Comparison of ENCODE assay signal across 8 mouse cellular contexts in genomic region chr5:148550393-148550792, GRCm38 (mm10). TPM values are rescaled to one million over a fixed set of nuclear protein-coding genes. Genes with fewer than 3 reads are reported as not detected.
DNase-seq lines count a peak whose midpoint lies in the region; ATAC-seq and TF ChIP-seq lines count a peak whose summit lies in the region.

No protein-coding gene starts in this region.

- peak; percentile 58 to 64 for DNase-seq in heart, adult 18-20 months
- DNase-seq in heart, postnatal 25 days (ENCODE audit: low spot score): no peak
- DNase-seq in MEL (ENCODE audit: low read depth, low spot score): peak; percentile 62
- no peak for DNase-seq in forebrain, embryonic 10.5 days (ENCODE audit: extremely low spot score, low spot score)
- no peak for DNase-seq in lung, adult 2 months
- DNase-seq in right cerebral cortex, postnatal 14 days: peak; percentile 32

- TF ChIP-seq CTCF in MEL (IDR thresholded peaks at IDR 0.05 in 2 of 3, conservative IDR thresholded peaks at IDR 0.05 in 1 of 3; ENCODE audit: control insufficient read depth in 1 of 3, insufficient read depth in 1 of 3, low read depth in 2 of 3, low read length in 3 of 3, poor library complexity in 1 of 3, severe bottlenecking in 1 of 3): no peak; a peak in 1 of 6 replicates
- TF ChIP-seq CTCF in lung, adult 2 months (IDR thresholded peaks at IDR 0.05; ENCODE audit: insufficient read depth, low read length): no peak

- no peaks in the 10 kb centered on the region for H3K9me3 ChIP-seq in MEL (replicated peaks; ENCODE audit: insufficient read depth, low read length)
- no peaks in the 10 kb centered on the region for H3K9me3 ChIP-seq in forebrain, embryonic 10.5 days
- H3K9me3 ChIP-seq in intestine, embryonic 15.5 days: no peaks in the 10 kb centered on the region

- 3% methylated on average over 6 of the region's 6 CpGs for WGBS in forebrain, embryonic 10.5 days
- 3% methylated on average over 6 of the region's 6 CpGs for WGBS in intestine, embryonic 15.5 days
- 4% methylated on average over 6 of the region's 6 CpGs for WGBS in lung, adult 2 months

- no peak for TF ChIP-seq RAD21 in MEL (IDR thresholded peaks at IDR 0.05; ENCODE audit: low read depth, low read length)

- no peak for ATAC-seq in intestine, embryonic 15.5 days
- no peak for ATAC-seq in erythroid progenitor cell, adult 5-6 weeks (replicated peaks; ENCODE audit: low FRiP score, poor library complexity, severe bottlenecking)

- H3K79me2 ChIP-seq in MEL (ENCODE audit: control insufficient read depth, insufficient read depth, low read length, poor library complexity): peaks cover 50% of the 10 kb centered on the region

- H3K4me3 ChIP-seq in MEL (ENCODE audit: control insufficient read depth in 1 of 2, insufficient read depth in 1 of 2, low read depth in 2 of 2, low read length in 2 of 2): peak overlapping the region; percentile 89 to 93
- peak overlapping the region; percentile 80 for H3K4me3 ChIP-seq in forebrain, embryonic 10.5 days
- H3K4me3 ChIP-seq in intestine, embryonic 15.5 days (replicated peaks): peak overlapping the region; percentile 75
- peak overlapping the region; percentile 93 for H3K4me3 ChIP-seq in lung, adult 2 months (replicated peaks; ENCODE audit: extremely low read depth, low read depth, low read length)

- peaks cover 0 to 32% of the 10 kb centered on the region in 2 experiments; a peak in 2 of 4 replicates for H3K36me3 ChIP-seq in MEL (ENCODE audit: control insufficient read depth in 1 of 2, insufficient read depth in 2 of 2, low read length in 2 of 2)
- H3K36me3 ChIP-seq in forebrain, embryonic 10.5 days (replicated peaks): no peaks in the 10 kb centered on the region
- no peaks in the 10 kb centered on the region for H3K36me3 ChIP-seq in intestine, embryonic 15.5 days

- H3K9ac ChIP-seq in MEL (ENCODE audit: control insufficient read depth, low read depth, low read length, poor library complexity, severe bottlenecking): peak overlapping the region; percentile 24; the same call in 1 of the 2 replicates
- peak overlapping the region; percentile 36 for H3K9ac ChIP-seq in intestine, embryonic 15.5 days

- intact Hi-C loops in heart, postnatal 25 days (cut with DNase I): loop anchor here (2.0 to 5.0 kb wide), 3 partner anchors 82 to 208 kb away; no protein-coding TSS in a partner anchor

- H3K27ac ChIP-seq in MEL (ENCODE audit: control insufficient read depth, low read depth, low read length): no peak overlapping the region
- H3K27ac ChIP-seq in forebrain, embryonic 10.5 days: no peak overlapping the region
- H3K27ac ChIP-seq in intestine, embryonic 15.5 days: no peak overlapping the region

- H3K27me3 ChIP-seq in MEL (ENCODE audit: control insufficient read depth in 1 of 2, insufficient read depth in 2 of 2, low read length in 2 of 2): no peaks in the 10 kb centered on the region
- peaks cover 22% of the 10 kb centered on the region for H3K27me3 ChIP-seq in forebrain, embryonic 10.5 days (ENCODE audit: poor library complexity, severe bottlenecking)
- H3K27me3 ChIP-seq in intestine, embryonic 15.5 days (replicated peaks): no peaks in the 10 kb centered on the region

- TF ChIP-seq EP300 in MEL (IDR thresholded peaks at IDR 0.05; ENCODE audit: low read depth in 1 of 2, low read length in 2 of 2): no peak

- peaks cover 13 to 37% of the 10 kb centered on the region in 2 experiments for H3K4me1 ChIP-seq in MEL (ENCODE audit: control insufficient read depth in 1 of 2, insufficient read depth in 2 of 2, low read length in 2 of 2)
- peaks cover 64% of the 10 kb centered on the region for H3K4me1 ChIP-seq in forebrain, embryonic 10.5 days
- peaks cover 19% of the 10 kb centered on the region for H3K4me1 ChIP-seq in intestine, embryonic 15.5 days (replicated peaks)
- H3K4me1 ChIP-seq in lung, adult 2 months (ENCODE audit: control insufficient read depth, insufficient read depth, low read length): peaks cover 28% of the 10 kb centered on the region

- TF ChIP-seq POLR2A in MEL (IDR thresholded peaks at IDR 0.05; ENCODE audit: control insufficient read depth in 1 of 2, insufficient read depth in 1 of 2, low read depth in 1 of 2, low read length in 2 of 2, poor library complexity in 1 of 2): no peak
- no peak for TF ChIP-seq POLR2A in lung, adult 2 months (IDR thresholded peaks at IDR 0.05; ENCODE audit: borderline replicate concordance, extremely low read depth, low read depth, low read length)

- peak overlapping the region; percentile 64 for H3K4me2 ChIP-seq in intestine, embryonic 15.5 days (replicated peaks)

TF ChIP-seq in MEL, 35 proteins besides CTCF, POLR2A, EP300 and RAD21:
- no peak for TF ChIP-seq ETS1 (IDR thresholded peaks at IDR 0.05; ENCODE audit: low read depth, low read length)
- TF ChIP-seq ELF1 (IDR thresholded peaks at IDR 0.05; ENCODE audit: low read depth, low read length): 0 out of 2 replicates have a peak, but pooled peaks have one; percentile 16
- TF ChIP-seq TBP (IDR thresholded peaks at IDR 0.05; ENCODE audit: low read depth, low read length): no peak
- no peak for TF ChIP-seq CHD2 (IDR thresholded peaks at IDR 0.05; ENCODE audit: low read length)
- no peak for TF ChIP-seq POLR2AphosphoS2 (IDR thresholded peaks at IDR 0.05; ENCODE audit: low read length)
- TF ChIP-seq TAL1 (IDR thresholded peaks at IDR 0.05; ENCODE audit: low read length): no peak
- TF ChIP-seq HCFC1 (IDR thresholded peaks at IDR 0.05; ENCODE audit: low read depth, low read length): no peak
- no peak for TF ChIP-seq USF1 (IDR thresholded peaks at IDR 0.05; ENCODE audit: low read depth, low read length)

RNA-seq across cellular contexts. Expression of gene Ubl3, which starts 2.2 kb away (rescaled TPM):
- 100 to 1,000 TPM; 103 to 108 TPM for total RNA-seq in heart, adult 18-20 months (2021)
- 10 to 100 TPM; 89.6 to 99.7 TPM for total RNA-seq in heart, postnatal 25 days (2021)
- 41.0 and 50.7 TPM in 2 replicates for total RNA-seq in MEL (2012; rRNA removed)
- polyA plus RNA-seq in MEL (2012; ENCODE audit: insufficient read depth in 1 of 2, insufficient read length in 2 of 2, low read depth in 1 of 2, low replicate concordance in 2 of 2, missing spikeins in 1 of 2): 10 to 100 TPM in 1 of 2 experiments, not detected in 1; 59.0 TPM
- 43.8 and 44.3 TPM in 2 replicates for polyA plus RNA-seq in forebrain, embryonic 10.5 days (2016; fragmentation: Nextera tagmentation; extraction: Ambion mirVana)
- 79.9 and 82.9 TPM in 2 replicates for polyA plus RNA-seq in intestine, embryonic 15.5 days (2015; fragmentation: Nextera tagmentation; extraction: Ambion mirVana)
- 113 and 118 TPM in 2 replicates for polyA plus RNA-seq in lung, adult 2 months (2012; rRNA removed)
- 13.4 and 17.7 TPM in 2 replicates for total RNA-seq in erythroid progenitor cell, adult 5-6 weeks (2015; ENCODE audit: low replicate concordance)
- 12.6 and 21.3 TPM in 2 replicates for total RNA-seq in erythroid progenitor cell, adult 5-6 weeks (2017; ENCODE audit: low replicate concordance)

Comparison
In these comparisons a context has a peak if more than half of its experiments do, and no peak if none do; other contexts are left out.
1. DNase-seq: peak in heart, adult 18-20 months (2 of 2), MEL (single experiment) and right cerebral cortex, postnatal 14 days (single experiment); none in heart, postnatal 25 days (single experiment), forebrain, embryonic 10.5 days (single experiment) and lung, adult 2 months (single experiment).
2. Peak in every context shown above with its lines, with median percentiles within 50 percentile points of each other: H3K4me3 ChIP-seq.